Mouse (Mus musculus) kidney, postnatal 0 days (tissue): ENCODE data around the gene Polr3c. TPM values are rescaled to one million over a fixed set of nuclear protein-coding genes. Genes with fewer than 3 reads are reported as not detected.

Source experiments
- ATAC-seq: fragments of 200-750 bp; cut with Nextera tagmentation; replicated peaks from 2 replicates; pipeline ENCODE4 v1.8.0; 2017; ENCODE audit warnings: low read depth, moderate number of reproducible peaks, moderate TSS enrichment, moderate library complexity; ENCODE audit not compliant: low FRiP score
- DNase-seq: peaks from one replicate; pipeline ENCODE4 v3.0.0-alpha.2; 2016; ENCODE audit warnings: low spot score
- H3K27ac ChIP-seq: fragments of 300-500 bp; sonication (generic); 2 replicates; pipeline ENCODE4 v1.5.1; 2014; ENCODE audit warnings: mild to moderate bottlenecking
- H3K27me3 ChIP-seq: fragments of 300-500 bp; sonication (generic); 2 replicates; pipeline ENCODE4 v1.6.1; 2014; ENCODE audit warnings: low read length, mixed read lengths; ENCODE audit not compliant: insufficient read depth
- H3K36me3 ChIP-seq: fragments of 300-500 bp; sonication (generic); 2 replicates; pipeline ENCODE4 v1.6.1; 2014; ENCODE audit warnings: low read length, mixed read lengths; ENCODE audit not compliant: insufficient read depth
- H3K4me1 ChIP-seq: fragments of 300-500 bp; sonication (generic); replicated peaks from 2 replicates; pipeline ENCODE4 v1.6.1; 2014; ENCODE audit warnings: antibody characterized with exemption, low read length, mixed read lengths; ENCODE audit not compliant: insufficient read depth
- H3K4me2 ChIP-seq: fragments of 300-500 bp; sonication (generic); 2 replicates; pipeline ENCODE4 v1.6.1; 2014; ENCODE audit warnings: mild to moderate bottlenecking, low read length, moderate library complexity, mixed read lengths
- H3K4me3 ChIP-seq: fragments of 300-500 bp; sonication (generic); replicated peaks from 2 replicates; pipeline ENCODE4 v1.5.1; 2014; ENCODE audit warnings: low read depth, low read length
- H3K9ac ChIP-seq: fragments of 300-500 bp; sonication (generic); 2 replicates; pipeline ENCODE4 v1.6.1; 2014; ENCODE audit warnings: low read depth, low read length
- H3K9me3 ChIP-seq: fragments of 300-500 bp; sonication (generic); replicated peaks from 2 replicates; pipeline ENCODE4 v1.6.1; 2016; ENCODE audit warnings: low read length, inconsistent platforms, mixed read lengths
- CTCF ChIP-seq: IDR thresholded peaks from 2 replicates; pipeline ENCODE4 v1.5.1; 2016; ENCODE audit warnings: antibody characterized with exemption, low read depth, mild to moderate bottlenecking, moderate library complexity
- WGBS: fragments of 180-500 bp; shearing (Covaris S2); extraction: QIAGEN DNeasy Blood & Tissue Kit; methylation state at CpG from one replicate; pipeline ENCODE4 v1.1.7; 2014; 5-methylcytosine and 5-hydroxymethylcytosine counted together
- polyA plus RNA-seq: library from polyadenylated mRNA; unstranded; fragments of >200 nt; fragmentation: Nextera tagmentation; extraction: Ambion mirVana; gene quantifications from 2 replicates; pipeline ENCODE4 v1.2.1, GENCODE M21; 2015

Gene Polr3c
- polyA plus RNA-seq, 1 experiment from 2014 or later: 25.3 TPM

GRCm38 (mm10) chr3:96684151-96684821 is 43.1 kb downstream of the Polr3c start:
- DNase-seq: no peak
- no peak for TF ChIP-seq CTCF
- ATAC-seq: no peak
- no peaks in the 10 kb centered on the region for H3K36me3 ChIP-seq
- 58% methylated on average over 17 of the region's 17 CpGs for WGBS
- H3K27me3 ChIP-seq: no peaks in the 10 kb centered on the region
- H3K4me3 ChIP-seq: 0 out of 2 replicates have a peak overlapping the region, but pooled peaks have one; percentile 9
- H3K4me1 ChIP-seq: no peaks in the 10 kb centered on the region
- peak overlapping the region; percentile 44 for H3K4me2 ChIP-seq
- H3K9ac ChIP-seq: no peak overlapping the region
- no peaks in the 10 kb centered on the region for H3K9me3 ChIP-seq
- H3K27ac ChIP-seq: no peak overlapping the region

- Histone ChIP-seq H3K4me2 (no peak overlapping the region), H3K9ac (no peak overlapping the region), H3K4me3 (no peak overlapping the region), H3K9me3 (no peaks in the 10 kb centered on the region), H3K36me3 (no peaks in the 10 kb centered on the region), H3K27ac (no peak overlapping the region), H3K27me3 (no peaks in the 10 kb centered on the region), H3K4me1 (no peaks in the 10 kb centered on the region)
- no peak for DNase-seq
- 80% methylated on average over 3 of the region's 3 CpGs for WGBS
- no peak for ATAC-seq
- no peak for TF ChIP-seq CTCF
These were observed 43.9 kb downstream of the Polr3c start for GRCm38 (mm10) chr3:96683496-96683895.

- WGBS: 43% methylated on average over 12 of the region's 12 CpGs
- no peak overlapping the region for H3K27ac ChIP-seq
- no peaks in the 10 kb centered on the region for H3K4me1 ChIP-seq
- no peak overlapping the region for H3K4me2 ChIP-seq
- no peak overlapping the region for H3K4me3 ChIP-seq
- DNase-seq (no peak), ATAC-seq (no peak)
- no peak overlapping the region for H3K9ac ChIP-seq
- H3K36me3 ChIP-seq: no peaks in the 10 kb centered on the region
- H3K9me3 ChIP-seq: no peaks in the 10 kb centered on the region
- TF ChIP-seq CTCF: no peak
- no peaks in the 10 kb centered on the region for H3K27me3 ChIP-seq
These were observed 47.0 kb downstream of the Polr3c start for GRCm38 (mm10) chr3:96680269-96680956.

GRCm38 (mm10) chr3:96679159-96679674 is 48.2 kb downstream of the Polr3c start:
- ATAC-seq (no peak), DNase-seq (no peak)
- Histone ChIP-seq H3K27ac (no peak overlapping the region), H3K4me2 (no peak overlapping the region), H3K36me3 (no peaks in the 10 kb centered on the region), H3K9ac (no peak overlapping the region), H3K9me3 (no peaks in the 10 kb centered on the region), H3K4me3 (no peak overlapping the region), H3K27me3 (no peaks in the 10 kb centered on the region), H3K4me1 (no peaks in the 10 kb centered on the region)
- no peak for TF ChIP-seq CTCF
- 49% methylated on average over 5 of the region's 5 CpGs for WGBS

GRCm38 (mm10) chr3:96678456-96678855 is 49.0 kb downstream of the Polr3c start:
- Histone ChIP-seq H3K9ac (no peak overlapping the region), H3K4me2 (no peak overlapping the region), H3K9me3 (no peaks in the 10 kb centered on the region), H3K27me3 (no peaks in the 10 kb centered on the region), H3K27ac (no peak overlapping the region), H3K4me1 (no peaks in the 10 kb centered on the region), H3K36me3 (no peaks in the 10 kb centered on the region), H3K4me3 (no peak overlapping the region)
- ATAC-seq: no peak
- no peak for TF ChIP-seq CTCF
- 61% methylated on average over 7 of the region's 7 CpGs for WGBS
- DNase-seq: no peak

- Histone ChIP-seq H3K27me3 (no peaks in the 10 kb centered on the region), H3K4me2 (no peak overlapping the region), H3K36me3 (no peaks in the 10 kb centered on the region), H3K27ac (0 out of 2 replicates have a peak overlapping the region, but pooled peaks have one; percentile 22), H3K4me3 (no peak overlapping the region), H3K9ac (no peak overlapping the region), H3K9me3 (no peaks in the 10 kb centered on the region), H3K4me1 (no peaks in the 10 kb centered on the region)
- 37% methylated on average over 3 of the region's 3 CpGs for WGBS
- ATAC-seq: no peak
- DNase-seq: no peak
- no peak for TF ChIP-seq CTCF
These were observed 51.7 kb downstream of the Polr3c start for GRCm38 (mm10) chr3:96675690-96676089.
